Mouse (Mus musculus) G1E (cell line): ENCODE measurements at regions not wholly inside any gene's neighbourhood (a gene's known extent, or its start where the extent isn't known, plus 50 kb on each side); places are given as distances from the start of the nearest gene placed in this dataset.

Source experiments
- ATAC-seq: 2 replicates; pipeline ENCODE4 v1.8.0; 2016; ENCODE audit warnings: mild to moderate bottlenecking; ENCODE audit not compliant: insufficient number of reproducible peaks, poor library complexity, low FRiP score, severe bottlenecking; ENCODE audit errors: extremely low read depth
- DNase-seq: peaks from one replicate; pipeline ENCODE4 v3.0.0; 2012; ENCODE audit warnings: low spot score
- H3K27me3 ChIP-seq: 2 replicates; pipeline ENCODE4 v1.6.1; 2012; ENCODE audit warnings: mild to moderate bottlenecking, low read length, inconsistent platforms; ENCODE audit not compliant: insufficient read depth
- H3K36me3 ChIP-seq: replicated peaks from 2 replicates; pipeline ENCODE3; 2012; ENCODE audit warnings: mild to moderate bottlenecking, inconsistent platforms
- H3K4me1 ChIP-seq: 2 replicates; pipeline ENCODE4 v1.6.1; 2012; ENCODE audit warnings: low read depth, low read length, inconsistent platforms, mixed read lengths; ENCODE audit not compliant: insufficient read depth
- H3K4me3 ChIP-seq: 2 replicates; pipeline ENCODE4 v1.5.1; 2012; ENCODE audit warnings: low read depth, mild to moderate bottlenecking, inconsistent platforms, low read length, moderate library complexity, mixed read lengths
- H3K9me3 ChIP-seq: replicated peaks from 2 replicates; pipeline ENCODE4 v1.6.1; 2012; ENCODE audit warnings: inconsistent platforms
- CTCF ChIP-seq: IDR thresholded peaks from 2 replicates; pipeline ENCODE4 v1.5.1; 2012; ENCODE audit warnings: low read depth, low read length, inconsistent platforms, mixed read lengths
- GATA1 ChIP-seq: IDR thresholded peaks from 2 replicates; pipeline ENCODE4 v1.6.1; 2012; ENCODE audit warnings: borderline replicate concordance, low read length, inconsistent platforms, mixed read lengths
- GATA2 ChIP-seq: IDR thresholded peaks from 2 replicates; pipeline ENCODE4 v1.6.1; 2012; ENCODE audit warnings: low read depth, low read length, inconsistent platforms, borderline replicate concordance
- POLR2AphosphoS5 ChIP-seq: IDR thresholded peaks from 2 replicates; pipeline ENCODE4 v1.6.1; 2012; ENCODE audit warnings: low read depth, low read length, inconsistent platforms; ENCODE audit not compliant: insufficient replicate concordance
- TAL1 ChIP-seq: conservative IDR thresholded peaks from 2 replicates; pipeline ENCODE4 v1.6.1; 2012; ENCODE audit warnings: low read depth, low read length, inconsistent platforms, mixed read lengths

- Histone ChIP-seq H3K36me3 (no peaks in the 10 kb centered on the region), H3K27me3 (peaks cover 40% of the 10 kb centered on the region), H3K4me1 (peaks cover 4% of the 10 kb centered on the region; the same call in 1 of the 2 replicates), H3K4me3 (no peak overlapping the region), H3K9me3 (no peaks in the 10 kb centered on the region)
- DNase-seq (no peak), ATAC-seq (no peak)
- TF ChIP-seq POLR2AphosphoS5 (no peak), CTCF (no peak), TAL1 (no peak), GATA1 (no peak), GATA2 (no peak)
These were observed 217.1 kb downstream of the Mef2c start for GRCm38 (mm10) chr13:83720883-83721371.

DNA sequence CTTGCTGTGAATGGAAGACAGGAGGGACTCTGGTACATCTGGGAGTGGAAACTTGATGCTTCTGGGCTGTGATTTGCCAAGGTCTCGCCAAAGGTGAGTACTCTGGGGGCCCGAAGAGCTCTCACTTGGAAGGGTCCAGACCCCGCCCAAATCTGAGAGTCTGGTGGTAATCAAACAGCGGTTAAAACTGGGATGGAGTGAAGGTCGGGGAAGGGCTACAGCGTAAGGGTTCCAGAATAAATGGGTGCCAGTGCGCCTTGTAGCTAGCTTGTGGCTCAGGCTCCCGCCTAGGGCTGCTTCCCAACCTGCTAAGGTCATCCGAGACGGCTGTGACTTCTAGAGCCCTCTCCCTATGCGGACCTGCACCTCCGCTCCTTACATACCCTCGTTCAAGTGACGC is 217.7 kb downstream of the Mef2c start:
- peaks cover 4% of the 10 kb centered on the region; the same call in 1 of the 2 replicates for H3K4me1 ChIP-seq
- ATAC-seq (no peak), DNase-seq (no peak)
- H3K4me3 ChIP-seq = no peak overlapping the region
- no peaks in the 10 kb centered on the region for H3K9me3 ChIP-seq
- TF ChIP-seq TAL1 (no peak), GATA1 (no peak), POLR2AphosphoS5 (no peak), CTCF (no peak), GATA2 (no peak)
- peaks cover 35% of the 10 kb centered on the region for H3K27me3 ChIP-seq
- no peaks in the 10 kb centered on the region for H3K36me3 ChIP-seq

DNA sequence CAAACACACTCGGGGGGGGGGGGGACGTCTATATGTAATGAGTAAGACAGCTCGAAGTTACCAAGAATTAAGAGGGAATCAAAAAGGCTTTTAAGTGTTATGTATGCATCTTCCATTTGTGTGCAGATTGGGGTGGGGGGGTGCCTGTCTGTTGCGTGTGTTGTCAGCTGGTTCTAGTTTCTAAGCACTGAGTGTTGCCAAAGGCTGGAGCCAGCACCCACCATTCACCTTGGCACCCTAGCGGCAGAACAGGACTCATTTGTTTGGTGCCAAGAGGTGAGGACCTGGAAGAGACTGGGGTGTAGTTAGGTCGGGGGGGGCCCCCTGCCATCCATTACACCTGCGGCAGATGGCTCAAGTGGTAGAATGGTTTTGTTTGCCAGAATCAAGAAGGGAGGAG is 218.4 kb downstream of the Mef2c start:
- peaks cover 30% of the 10 kb centered on the region for H3K27me3 ChIP-seq
- H3K36me3 ChIP-seq = no peaks in the 10 kb centered on the region
- DNase-seq (no peak), ATAC-seq (no peak)
- no peaks in the 10 kb centered on the region for H3K9me3 ChIP-seq
- H3K4me1 ChIP-seq = peaks cover 7% of the 10 kb centered on the region
- TF ChIP-seq POLR2AphosphoS5 (no peak), TAL1 (no peak), GATA1 (no peak)
- no peak overlapping the region for H3K4me3 ChIP-seq

DNA sequence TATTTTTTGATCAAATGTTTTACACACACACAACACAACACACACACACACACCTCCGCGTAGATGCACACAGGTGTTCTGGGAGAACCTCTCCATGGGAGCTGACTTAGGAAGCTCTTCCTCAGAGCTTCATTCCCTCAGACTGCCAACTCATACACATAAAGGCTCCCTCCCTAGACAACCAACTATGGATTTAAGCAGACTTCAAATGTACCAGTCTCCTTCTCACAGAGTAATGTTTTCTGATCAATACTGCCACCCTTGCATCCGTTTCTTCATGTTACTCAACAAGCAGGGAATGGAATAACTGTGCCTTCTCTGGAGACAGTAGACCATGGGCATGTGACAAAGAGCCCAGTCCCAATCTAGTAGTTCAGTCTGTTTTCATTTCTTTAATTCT is 219.0 kb downstream of the Mef2c start:
- Histone ChIP-seq H3K36me3 (no peaks in the 10 kb centered on the region), H3K4me3 (no peak overlapping the region), H3K9me3 (no peaks in the 10 kb centered on the region), H3K4me1 (peaks cover 12% of the 10 kb centered on the region), H3K27me3 (peaks cover 29% of the 10 kb centered on the region)
- TF ChIP-seq CTCF = no peak
- no peak for TF ChIP-seq GATA1
- no peak for TF ChIP-seq GATA2
- no peak for TF ChIP-seq TAL1
- no peak for TF ChIP-seq POLR2AphosphoS5
- no peak for ATAC-seq
- DNase-seq = no peak

DNA sequence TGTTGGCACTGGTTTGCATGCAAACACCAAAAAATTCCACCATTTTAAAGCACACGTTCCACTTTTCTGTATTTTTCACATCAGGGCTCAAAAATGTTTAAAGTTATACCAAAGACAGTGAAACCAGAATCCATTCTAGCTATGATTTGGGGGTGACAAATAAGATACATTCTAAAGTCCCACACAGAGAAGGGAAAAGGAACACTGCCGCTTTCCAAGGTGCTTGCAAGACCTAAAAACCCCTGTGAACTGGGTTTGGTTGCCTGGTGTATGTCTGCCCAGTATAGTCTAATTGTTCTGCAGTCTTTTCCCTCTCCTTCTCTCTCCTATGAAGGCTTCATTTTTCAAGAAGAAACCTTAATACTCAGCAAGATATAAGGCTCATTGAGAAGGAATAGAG is 219.6 kb downstream of the Mef2c start:
- no peaks in the 10 kb centered on the region for H3K9me3 ChIP-seq
- peaks cover 26% of the 10 kb centered on the region for H3K27me3 ChIP-seq
- no peak for DNase-seq
- H3K4me1 ChIP-seq = peaks cover 14% of the 10 kb centered on the region
- H3K36me3 ChIP-seq = no peaks in the 10 kb centered on the region
- ATAC-seq = no peak
- no peak for TF ChIP-seq TAL1
- TF ChIP-seq GATA1 = no peak
- no peak for TF ChIP-seq CTCF
- TF ChIP-seq GATA2 = no peak
- no peak for TF ChIP-seq POLR2AphosphoS5
- no peak overlapping the region for H3K4me3 ChIP-seq

DNA sequence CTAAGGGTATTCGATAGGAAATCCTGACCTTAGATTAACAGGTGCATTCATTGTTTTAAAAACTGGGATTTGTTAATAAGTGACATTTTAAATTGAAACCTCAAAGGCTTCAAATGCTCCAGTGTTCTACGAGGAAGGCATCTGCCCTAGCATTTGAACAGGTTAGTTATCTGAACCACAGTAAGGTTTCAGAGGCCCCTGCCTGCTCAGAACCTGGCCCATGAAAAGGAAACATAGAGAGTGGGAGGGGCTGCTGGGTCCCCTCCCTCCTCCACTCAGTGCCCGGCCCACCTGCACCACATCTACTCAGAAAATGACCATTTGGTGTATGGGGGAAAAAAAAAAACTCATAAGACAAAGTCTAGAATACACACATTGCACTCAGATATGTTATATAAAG is 220.4 kb downstream of the Mef2c start:
- ATAC-seq (no peak), DNase-seq (no peak)
- H3K27me3 ChIP-seq = peaks cover 18% of the 10 kb centered on the region
- peaks cover 16% of the 10 kb centered on the region for H3K4me1 ChIP-seq
- no peaks in the 10 kb centered on the region for H3K9me3 ChIP-seq
- H3K36me3 ChIP-seq = no peaks in the 10 kb centered on the region
- TF ChIP-seq TAL1 (no peak), CTCF (no peak), POLR2AphosphoS5 (no peak), GATA1 (no peak), GATA2 (no peak)
- no peak overlapping the region for H3K4me3 ChIP-seq

DNA sequence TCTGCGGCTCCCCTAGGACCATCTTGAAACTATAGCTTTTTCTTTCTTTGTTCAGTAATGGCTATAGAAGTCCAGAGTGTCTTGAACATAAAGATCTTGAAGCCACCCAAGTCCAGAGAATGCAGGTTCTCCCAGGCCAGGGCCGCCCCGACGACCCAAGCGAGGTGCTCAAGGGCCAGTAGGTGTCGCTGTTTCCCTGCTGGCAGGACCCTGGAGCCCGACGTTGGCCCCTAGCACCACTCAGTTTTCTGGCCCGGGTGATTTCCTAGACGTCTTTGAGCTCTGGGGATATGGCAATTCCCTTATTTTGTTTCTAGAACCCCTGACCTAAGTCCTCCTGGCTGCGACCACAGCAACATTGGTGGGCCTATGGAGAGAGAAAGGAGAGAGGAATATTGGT is 221.2 kb downstream of the Mef2c start:
- Histone ChIP-seq H3K9me3 (no peaks in the 10 kb centered on the region), H3K4me1 (peaks cover 16% of the 10 kb centered on the region), H3K27me3 (peaks cover 21% of the 10 kb centered on the region), H3K36me3 (no peaks in the 10 kb centered on the region), H3K4me3 (no peak overlapping the region)
- DNase-seq (peak; percentile 26), ATAC-seq (no peak)
- TF ChIP-seq POLR2AphosphoS5 (no peak), CTCF (peak; percentile 65; the same call in 1 of the 2 replicates)
